Mouse (Mus musculus) liver, embryonic 11.5 days (tissue): ENCODE results near the gene Zc3h8. TPM values are rescaled to one million over a fixed set of nuclear protein-coding genes. Genes with fewer than 3 reads are reported as not detected.
A peak's percentile ranks its signal among the peaks of the same experiment; 100 is the strongest.

Source experiments
- ATAC-seq: fragments of 200-750 bp; cut with Nextera tagmentation; replicated peaks from 2 replicates; pipeline ENCODE4 v1.8.0; 2017; ENCODE audit warnings: moderate number of reproducible peaks, mild to moderate bottlenecking, moderate TSS enrichment, moderate library complexity; ENCODE audit not compliant: low FRiP score
- DNase-seq: peaks from one replicate; pipeline ENCODE4 v3.0.0-alpha.2; 2017; ENCODE audit warnings: low spot score
- H3K27ac ChIP-seq: fragments of 300-500 bp; sonication (generic); 2 replicates; pipeline ENCODE4 v1.5.1; 2014; ENCODE audit warnings: mild to moderate bottlenecking, low read depth, low read length, control low read depth
- H3K27me3 ChIP-seq: fragments of 300-500 bp; sonication (generic); replicated peaks from 2 replicates; pipeline ENCODE4 v1.6.1; 2014; ENCODE audit warnings: low read length, mixed read lengths; ENCODE audit not compliant: control insufficient read depth, insufficient read depth
- H3K36me3 ChIP-seq: fragments of 300-500 bp; sonication (generic); 2 replicates; pipeline ENCODE4 v1.6.1; 2014; ENCODE audit warnings: mild to moderate bottlenecking, low read length, moderate library complexity, mixed read lengths; ENCODE audit not compliant: control insufficient read depth, insufficient read depth
- H3K4me1 ChIP-seq: fragments of 300-500 bp; sonication (generic); replicated peaks from 2 replicates; pipeline ENCODE4 v1.6.1; 2014; ENCODE audit warnings: low read length, mixed read lengths; ENCODE audit not compliant: control insufficient read depth, insufficient read depth
- H3K4me2 ChIP-seq: fragments of 300-500 bp; sonication (generic); 2 replicates; pipeline ENCODE4 v1.6.1; 2014; ENCODE audit warnings: mild to moderate bottlenecking, control low read depth, moderate library complexity
- H3K4me3 ChIP-seq: fragments of 300-500 bp; sonication (generic); 2 replicates; pipeline ENCODE4 v1.5.1; 2014; ENCODE audit warnings: low read depth, low read length, control low read depth
- H3K9ac ChIP-seq: fragments of 300-500 bp; sonication (generic); 2 replicates; pipeline ENCODE4 v1.6.1; 2014; ENCODE audit warnings: low read depth, low read length, control low read depth
- H3K9me3 ChIP-seq: fragments of 300-500 bp; sonication (generic); 2 replicates; pipeline ENCODE4 v1.6.1; 2016; ENCODE audit warnings: low read length, inconsistent platforms, mixed read lengths; ENCODE audit not compliant: control insufficient read depth
- WGBS: fragments of 180-500 bp; shearing (Covaris S2); extraction: QIAGEN DNeasy Blood & Tissue Kit; methylation state at CpG from one replicate; pipeline ENCODE4 v1.1.7; 2014; 5-methylcytosine and 5-hydroxymethylcytosine counted together
- polyA plus RNA-seq: library from polyadenylated mRNA; unstranded; fragments of >200 nt; fragmentation: Nextera tagmentation; extraction: Ambion mirVana; gene quantifications from 2 replicates; pipeline ENCODE4 v1.2.1, GENCODE M21; 2014

Gene Zc3h8
- polyA plus RNA-seq, 1 experiment from 2014 or later = 11.9 TPM

DNA sequence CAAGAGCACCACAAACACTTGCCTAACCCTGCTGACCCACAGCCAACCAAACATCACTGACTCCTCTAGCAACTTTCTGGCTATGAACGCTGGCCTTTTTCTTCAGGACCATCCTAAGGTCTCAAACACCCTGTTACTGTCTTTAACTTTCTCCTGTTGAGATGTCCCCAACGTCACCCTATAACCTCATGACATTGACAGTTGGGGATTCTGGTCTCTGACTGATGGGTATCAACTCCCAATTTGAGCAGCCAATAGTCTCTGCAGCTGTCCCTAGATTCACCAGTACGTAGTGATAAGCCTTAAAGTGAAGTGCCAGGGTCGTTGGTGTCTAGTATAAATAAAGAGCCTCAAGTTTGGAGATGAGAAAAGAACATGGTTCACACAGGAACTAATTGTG lies 28.9 kb downstream of the Zc3h8 start:
- Histone ChIP-seq H3K4me1 (no peaks in the 10 kb centered on the region), H3K9ac (no peak overlapping the region), H3K27ac (no peak overlapping the region), H3K36me3 (no peaks in the 10 kb centered on the region), H3K4me2 (no peak overlapping the region), H3K9me3 (no peaks in the 10 kb centered on the region), H3K27me3 (no peaks in the 10 kb centered on the region), H3K4me3 (no peak overlapping the region)
- WGBS = 65% methylated on average over 4 of the region's 4 CpGs
- no peak for ATAC-seq
- no peak for DNase-seq

DNA sequence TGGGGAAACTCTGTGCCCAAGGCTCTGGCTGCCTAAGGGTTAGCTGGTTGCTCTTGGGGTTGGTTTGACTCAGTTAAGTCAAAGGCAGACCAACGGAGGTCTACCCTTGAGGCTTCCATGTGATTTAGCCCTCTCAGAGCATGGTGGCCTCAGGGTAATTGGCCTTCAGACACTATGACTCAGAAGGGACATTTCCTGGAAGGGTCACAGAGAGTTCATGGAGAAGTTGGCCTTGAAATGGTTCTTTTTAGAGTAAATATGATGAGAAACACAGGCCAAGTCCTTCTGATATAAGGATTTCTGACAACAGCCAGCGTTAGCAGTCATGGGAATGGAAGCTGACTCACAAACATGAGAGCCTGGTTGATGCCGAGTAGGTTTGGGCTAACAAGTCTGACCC lies 40.2 kb downstream of the Zc3h8 start:
- H3K36me3 ChIP-seq = no peaks in the 10 kb centered on the region
- no peak overlapping the region for H3K9ac ChIP-seq
- ATAC-seq (no peak), DNase-seq (no peak)
- 81% methylated on average over 3 of the region's 3 CpGs for WGBS
- no peaks in the 10 kb centered on the region for H3K4me1 ChIP-seq
- no peaks in the 10 kb centered on the region for H3K27me3 ChIP-seq
- no peaks in the 10 kb centered on the region; the same call in 1 of the 2 replicates for H3K9me3 ChIP-seq
- H3K4me2 ChIP-seq = no peak overlapping the region
- H3K27ac ChIP-seq = no peak overlapping the region
- no peak overlapping the region for H3K4me3 ChIP-seq

DNA sequence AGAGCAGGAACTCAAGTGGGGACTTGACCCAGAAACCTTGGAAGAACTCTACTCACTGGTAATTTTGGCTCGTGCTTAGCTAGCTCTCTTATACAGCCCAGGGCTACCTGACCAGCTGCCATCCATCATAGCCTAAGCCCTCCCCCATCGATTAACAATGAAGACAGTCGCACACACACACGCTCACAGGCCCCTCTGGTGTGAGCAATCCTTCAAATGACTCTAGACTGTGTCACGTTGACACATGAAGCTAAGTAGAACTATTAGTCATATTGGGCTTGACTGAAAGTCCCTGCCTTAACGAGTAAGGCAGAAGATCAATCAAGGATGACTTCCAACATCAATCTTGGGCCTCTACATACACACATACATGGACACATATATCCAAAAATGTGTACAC lies 41.0 kb downstream of the Zc3h8 start:
- Histone ChIP-seq H3K9me3 (no peaks in the 10 kb centered on the region; the same call in 1 of the 2 replicates), H3K4me2 (no peak overlapping the region), H3K36me3 (no peaks in the 10 kb centered on the region), H3K27ac (no peak overlapping the region), H3K9ac (no peak overlapping the region), H3K4me3 (no peak overlapping the region), H3K27me3 (no peaks in the 10 kb centered on the region), H3K4me1 (no peaks in the 10 kb centered on the region)
- 81% methylated on average over 6 of the region's 6 CpGs for WGBS
- DNase-seq (no peak), ATAC-seq (no peak)

DNA sequence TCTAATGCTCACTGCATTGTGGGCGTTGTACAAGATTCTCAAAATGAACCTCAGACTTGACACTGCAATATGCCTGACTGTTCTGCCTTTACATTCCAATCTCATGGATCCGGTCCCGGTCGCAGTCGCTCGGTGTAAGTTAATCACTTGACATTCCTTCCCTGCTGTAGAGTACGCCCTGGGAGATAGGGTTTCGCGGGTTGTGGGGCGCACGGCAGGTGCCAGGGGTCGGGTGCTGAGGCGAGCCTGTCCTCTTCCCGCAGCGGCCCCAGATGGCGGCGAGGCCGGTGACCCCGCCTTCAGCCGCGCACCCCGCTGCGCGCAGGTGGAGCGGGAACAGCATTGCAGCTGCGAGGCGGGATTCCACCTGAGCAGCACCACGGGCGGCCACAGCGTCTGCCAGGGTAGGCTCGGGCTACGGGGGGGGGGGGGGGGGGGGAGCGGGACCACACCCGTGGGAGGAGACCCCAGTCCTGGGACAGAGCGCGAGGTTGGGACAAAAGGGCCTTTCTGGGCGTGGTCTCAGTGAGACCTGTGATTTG lies 51.6 kb downstream of the Zc3h8 start:
- DNase-seq = no peak

GRCm38 (mm10) chr2:128890661-128891335 lies 53.1 kb downstream of the Zc3h8 start:
- H3K4me1 ChIP-seq = no peaks in the 10 kb centered on the region
- no peak overlapping the region for H3K27ac ChIP-seq
- ATAC-seq (no peak), DNase-seq (no peak)
- no peaks in the 10 kb centered on the region for H3K36me3 ChIP-seq
- 78% methylated on average over 4 of the region's 4 CpGs for WGBS
- H3K4me3 ChIP-seq = no peak overlapping the region
- no peak overlapping the region for H3K9ac ChIP-seq
- peaks cover 8% of the 10 kb centered on the region for H3K27me3 ChIP-seq
- H3K9me3 ChIP-seq = no peaks in the 10 kb centered on the region
- no peak overlapping the region for H3K4me2 ChIP-seq

More for the DNA sequence above, 51.6 kb downstream of the Zc3h8 start:
- Histone ChIP-seq H3K27ac (no peak overlapping the region), H3K27me3 (peaks cover 8% of the 10 kb centered on the region), H3K4me1 (no peaks in the 10 kb centered on the region), H3K9me3 (no peaks in the 10 kb centered on the region), H3K4me2 (peak overlapping the region; percentile 64), H3K9ac (no peak overlapping the region), H3K36me3 (no peaks in the 10 kb centered on the region), H3K4me3 (peak overlapping the region; percentile 34)
- WGBS = 8% methylated on average over 35 of the region's 37 CpGs
- no peak for ATAC-seq

GRCm38 (mm10) chr2:128887866-128888550 lies 55.9 kb downstream of the Zc3h8 start:
- no peak overlapping the region for H3K27ac ChIP-seq
- no peak overlapping the region for H3K4me3 ChIP-seq
- DNase-seq (no peak), ATAC-seq (no peak)
- H3K9me3 ChIP-seq = no peaks in the 10 kb centered on the region
- WGBS = 68% methylated on average over 6 of the region's 6 CpGs
- no peaks in the 10 kb centered on the region for H3K4me1 ChIP-seq
- H3K9ac ChIP-seq = no peak overlapping the region
- H3K4me2 ChIP-seq = no peak overlapping the region
- no peaks in the 10 kb centered on the region for H3K36me3 ChIP-seq
- H3K27me3 ChIP-seq = peaks cover 8% of the 10 kb centered on the region

DNA sequence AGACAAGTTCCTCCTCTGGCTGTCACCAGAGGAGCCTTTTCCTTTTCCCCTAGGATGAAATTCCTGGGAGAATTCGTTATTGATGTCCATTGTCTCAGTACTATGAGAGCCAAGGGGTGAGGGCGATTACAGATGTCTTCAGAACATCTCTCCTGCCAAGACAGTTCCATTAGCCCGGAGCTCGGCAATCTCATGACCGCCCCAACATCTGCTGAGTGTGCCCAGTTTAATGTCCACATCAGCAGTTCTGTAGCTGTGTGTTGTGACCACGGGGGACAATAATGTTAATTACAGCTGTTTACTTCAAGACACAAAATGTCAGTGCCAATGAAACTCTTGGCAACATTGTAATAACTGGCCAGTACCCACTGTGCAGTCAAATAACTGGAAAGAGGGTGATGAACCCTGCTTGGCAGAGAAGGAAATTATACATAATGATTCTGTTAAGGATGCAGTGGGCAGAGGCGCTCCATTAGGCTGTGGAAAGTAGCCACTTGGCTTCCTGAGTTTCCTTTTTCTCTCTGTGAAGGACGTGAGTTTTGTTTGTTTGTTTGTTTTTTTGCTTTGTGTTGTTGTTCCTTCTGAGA lies 58.6 kb downstream of the Zc3h8 start:
- Histone ChIP-seq H3K9me3 (no peaks in the 10 kb centered on the region), H3K9ac (no peak overlapping the region), H3K4me3 (no peak overlapping the region), H3K27ac (no peak overlapping the region), H3K27me3 (no peaks in the 10 kb centered on the region), H3K4me2 (no peak overlapping the region), H3K4me1 (no peaks in the 10 kb centered on the region), H3K36me3 (no peaks in the 10 kb centered on the region)
- DNase-seq (no peak), ATAC-seq (no peak)
- WGBS = 83% methylated on average over 8 of the region's 8 CpGs

DNA sequence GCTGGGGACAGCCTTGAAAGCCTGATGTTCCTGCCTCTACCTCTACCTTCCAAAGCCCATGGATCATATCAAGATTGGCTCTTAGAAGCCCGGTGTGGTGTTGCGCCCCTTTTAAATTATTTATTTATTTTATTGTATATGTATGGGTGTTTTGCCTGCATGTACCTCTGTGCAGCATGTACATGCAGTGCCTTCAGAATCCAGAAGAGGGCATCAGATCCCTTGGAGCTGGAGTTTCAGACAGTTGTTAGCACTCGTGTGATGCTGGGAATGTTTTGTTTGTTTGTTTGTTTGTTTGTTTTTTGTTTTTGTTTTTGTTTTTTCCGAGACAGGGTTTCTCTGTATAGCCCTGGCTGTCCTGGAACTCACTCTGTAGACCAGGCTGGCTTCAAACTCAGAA lies 62.6 kb downstream of the Zc3h8 start:
- DNase-seq = no peak
- Histone ChIP-seq H3K4me3 (no peak overlapping the region), H3K36me3 (no peaks in the 10 kb centered on the region), H3K27me3 (no peaks in the 10 kb centered on the region), H3K9me3 (no peaks in the 10 kb centered on the region), H3K9ac (no peak overlapping the region), H3K4me1 (no peaks in the 10 kb centered on the region), H3K4me2 (no peak overlapping the region), H3K27ac (no peak overlapping the region)
- no peak for ATAC-seq
- WGBS = 50% methylated on average over 4 of the region's 4 CpGs
